Mouse (Mus musculus) heart, postnatal 0 days (tissue): Measurements from ENCODE around the gene Kif26b.

Experiments
- CTCF ChIP-seq: IDR thresholded peaks from 2 replicates; pipeline ENCODE4 v1.5.1; 2016; ENCODE audit warnings: antibody characterized with exemption, control low read depth, low read depth
- EP300 ChIP-seq: IDR thresholded peaks from 2 replicates; pipeline ENCODE4 v1.6.1; 2016; ENCODE audit warnings: antibody characterized with exemption, low read depth

GRCm38 (mm10) chr1:178743820-178744219 is 214.9 kb downstream of the Kif26b start:
- TF ChIP-seq CTCF (no peak), EP300 (no peak)
